Mouse (Mus musculus): ENCODE results near the gene Gm43064.
"Not testable (repeated sequence)": the region's sequence is repeated elsewhere in the genome, so short reads cannot be mapped to it uniquely, and the experiment has no call there.

Gene Gm43064

DNA sequence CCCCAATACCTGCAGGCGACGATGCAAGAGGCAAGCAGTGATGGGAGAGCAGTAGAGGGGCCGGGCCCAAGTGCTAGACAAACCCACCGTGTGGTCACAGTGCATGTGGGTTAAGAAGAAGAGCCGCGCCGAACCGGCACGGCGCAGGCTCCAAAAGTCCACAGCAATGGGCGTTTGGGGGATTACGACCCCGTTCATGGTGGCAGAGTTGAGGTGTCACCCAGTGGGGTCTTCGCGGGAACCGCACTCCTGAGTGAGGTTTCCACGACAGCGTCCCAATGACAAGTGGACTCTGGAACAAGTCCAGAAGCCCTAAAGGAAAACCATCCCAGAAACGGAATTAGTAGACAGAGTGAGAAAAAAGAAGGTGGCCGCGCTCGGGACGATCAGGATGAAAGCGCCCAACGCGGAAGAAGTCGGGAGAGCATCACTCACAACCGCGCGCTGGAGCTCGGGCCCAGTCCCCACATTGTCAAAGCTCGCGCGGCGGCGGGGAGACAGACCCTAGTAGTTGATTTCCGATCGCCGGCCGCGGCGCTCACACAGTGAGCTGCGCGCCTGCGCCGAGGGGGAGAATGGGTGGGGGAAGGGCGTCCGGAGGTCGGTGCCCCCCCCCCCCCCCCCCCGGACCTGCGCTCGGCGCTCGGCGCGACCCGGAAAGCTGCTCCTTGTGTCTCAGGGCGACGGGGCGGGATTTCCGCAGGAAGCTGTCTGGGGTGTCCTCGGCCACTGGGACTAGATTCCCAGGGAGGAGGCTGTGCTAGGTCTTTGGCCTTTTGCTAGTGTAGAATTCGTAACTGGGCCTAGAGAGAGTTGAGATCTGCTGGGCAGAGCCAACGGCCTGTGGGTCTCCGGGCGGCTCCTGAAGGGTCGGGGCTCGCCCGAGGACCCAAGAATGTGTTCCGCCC, at the start of gene Gm43064, which contains the start of the genes Dclre1b and Ap4b1:
Gene Gm43064, plus strand, starts transcription at position 683 of the 908 bp plus-strand sequence.
Gene Dclre1b, minus strand, starts transcription at position 554 of the 908 bp plus-strand sequence.
Gene Ap4b1, plus strand, starts transcription at position 630 of the 908 bp plus-strand sequence.
- peak; percentile 80 for DNase-seq (ENCODE audit: low read depth, low spot score)

- DNase-seq (ENCODE audit: low read depth, low spot score) = no peak
These were observed 42.6 kb upstream of the Gm43064 start for GRCm38 (mm10) chr3:103766789-103767188.

- DNase-seq (ENCODE audit: low read depth, low spot score) = no peak
These were observed 37.7 kb upstream of the Gm43064 start for GRCm38 (mm10) chr3:103771531-103772130.

DNA sequence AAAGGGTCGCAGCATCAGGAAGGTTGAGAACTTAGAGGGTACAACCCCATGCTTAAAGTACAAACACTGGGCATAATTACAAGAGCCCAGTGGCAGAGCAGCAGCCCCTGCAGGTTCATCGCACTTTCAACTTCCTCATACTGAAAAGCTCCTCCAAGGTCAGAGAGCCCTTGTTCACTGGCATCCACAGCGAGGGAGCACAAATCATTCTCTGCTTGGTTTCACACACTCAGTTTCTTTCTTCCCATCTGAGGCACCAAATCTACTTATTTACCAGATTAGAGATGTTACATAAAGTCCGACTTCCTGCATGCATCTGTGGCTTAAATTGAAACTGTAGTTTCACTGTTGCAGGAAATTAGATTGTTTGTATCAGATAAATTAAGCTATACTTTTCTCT, 36.5 kb upstream of the Gm43064 start:
- DNase-seq (ENCODE audit: low read depth, low spot score) = no peak

GRCm38 (mm10) chr3:103773508-103773907, 35.9 kb upstream of the Gm43064 start:
- no peak for DNase-seq (ENCODE audit: low read depth, low spot score)

DNA sequence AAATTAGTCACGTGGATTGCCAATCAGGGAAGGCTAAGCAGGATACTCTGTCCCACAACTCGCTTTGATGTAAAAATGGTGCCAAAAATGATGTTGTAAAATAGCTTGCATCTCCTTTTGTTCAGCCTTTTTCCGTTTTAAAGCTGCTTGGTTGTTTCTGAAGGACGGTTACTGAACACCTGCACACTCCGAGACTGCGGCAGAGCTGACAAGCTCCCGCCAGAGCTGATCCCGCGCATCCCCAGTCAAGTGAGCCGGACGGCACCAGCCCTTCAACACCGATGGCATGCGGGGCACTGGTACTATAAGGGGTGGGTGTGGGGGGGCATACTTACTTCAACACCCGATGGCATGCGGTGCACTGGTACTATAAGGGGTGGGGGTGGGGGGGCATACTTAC, 35.4 kb upstream of the Gm43064 start:
- no peak for DNase-seq (ENCODE audit: low read depth, low spot score)

DNA sequence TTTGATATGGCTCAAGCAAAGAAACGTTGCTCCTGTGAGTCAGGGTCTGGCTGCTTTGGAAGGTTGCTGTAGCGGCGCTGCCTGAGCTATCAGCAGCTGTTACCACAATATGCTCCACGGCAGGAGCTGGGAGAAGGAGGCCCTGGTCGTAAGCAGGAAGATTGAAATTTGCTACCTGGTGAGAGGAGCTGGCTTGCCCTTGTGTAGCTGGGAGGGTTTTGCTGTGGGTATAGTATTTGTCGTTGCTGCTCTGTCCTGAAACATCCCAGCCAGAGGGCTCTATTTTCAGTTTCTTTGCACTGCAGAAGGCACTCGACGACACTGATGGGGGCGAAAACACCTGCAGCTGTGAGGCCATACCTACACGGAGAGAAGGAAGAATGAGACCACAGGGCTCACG, 31.4 kb upstream of the Gm43064 start:
- DNase-seq (ENCODE audit: low read depth, low spot score) = no peak

GRCm38 (mm10) chr3:103778660-103779059, 30.7 kb upstream of the Gm43064 start:
- no peak for DNase-seq (ENCODE audit: low read depth, low spot score)

- no peak for DNase-seq (ENCODE audit: low read depth, low spot score)
These were observed 30.2 kb upstream of the Gm43064 start for GRCm38 (mm10) chr3:103779183-103779582.

DNA sequence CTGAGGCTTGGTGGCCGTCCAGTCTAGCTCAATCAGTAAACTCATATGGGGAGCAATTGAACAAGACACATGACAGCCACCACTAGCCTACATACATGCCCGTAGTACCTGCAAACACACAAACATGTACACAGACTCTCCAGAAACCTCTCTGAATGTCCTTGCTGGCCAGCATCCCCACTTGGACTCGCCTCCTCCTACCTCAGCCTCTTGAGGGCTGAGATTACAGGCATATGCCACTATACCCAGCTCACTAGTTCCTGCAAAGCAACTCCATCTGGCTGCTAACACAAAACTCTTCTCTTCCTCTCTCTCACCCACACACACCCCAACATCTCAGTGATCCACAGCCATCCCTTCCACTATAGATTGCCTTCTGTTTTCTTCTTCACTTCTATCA, 29.1 kb upstream of the Gm43064 start:
- no peak for DNase-seq (ENCODE audit: low read depth, low spot score)

GRCm38 (mm10) chr3:103780777-103781176, 28.6 kb upstream of the Gm43064 start:
- DNase-seq (ENCODE audit: low read depth, low spot score) = no peak

- no peak for DNase-seq (ENCODE audit: low read depth, low spot score)
These were observed 26.3 kb upstream of the Gm43064 start for GRCm38 (mm10) chr3:103782844-103783609.

- DNase-seq (ENCODE audit: low read depth, low spot score) = no peak
These were observed 22.1 kb upstream of the Gm43064 start for GRCm38 (mm10) chr3:103787225-103787624.

GRCm38 (mm10) chr3:103789096-103789495, 20.3 kb upstream of the Gm43064 start:
- DNase-seq (ENCODE audit: low read depth, low spot score) = no peak

- no peak for DNase-seq (ENCODE audit: low read depth, low spot score)
These were observed 19.5 kb upstream of the Gm43064 start for GRCm38 (mm10) chr3:103789891-103790345.

GRCm38 (mm10) chr3:103790346-103791145, 18.8 kb upstream of the Gm43064 start:
- DNase-seq (ENCODE audit: low read depth, low spot score) = no peak

DNA sequence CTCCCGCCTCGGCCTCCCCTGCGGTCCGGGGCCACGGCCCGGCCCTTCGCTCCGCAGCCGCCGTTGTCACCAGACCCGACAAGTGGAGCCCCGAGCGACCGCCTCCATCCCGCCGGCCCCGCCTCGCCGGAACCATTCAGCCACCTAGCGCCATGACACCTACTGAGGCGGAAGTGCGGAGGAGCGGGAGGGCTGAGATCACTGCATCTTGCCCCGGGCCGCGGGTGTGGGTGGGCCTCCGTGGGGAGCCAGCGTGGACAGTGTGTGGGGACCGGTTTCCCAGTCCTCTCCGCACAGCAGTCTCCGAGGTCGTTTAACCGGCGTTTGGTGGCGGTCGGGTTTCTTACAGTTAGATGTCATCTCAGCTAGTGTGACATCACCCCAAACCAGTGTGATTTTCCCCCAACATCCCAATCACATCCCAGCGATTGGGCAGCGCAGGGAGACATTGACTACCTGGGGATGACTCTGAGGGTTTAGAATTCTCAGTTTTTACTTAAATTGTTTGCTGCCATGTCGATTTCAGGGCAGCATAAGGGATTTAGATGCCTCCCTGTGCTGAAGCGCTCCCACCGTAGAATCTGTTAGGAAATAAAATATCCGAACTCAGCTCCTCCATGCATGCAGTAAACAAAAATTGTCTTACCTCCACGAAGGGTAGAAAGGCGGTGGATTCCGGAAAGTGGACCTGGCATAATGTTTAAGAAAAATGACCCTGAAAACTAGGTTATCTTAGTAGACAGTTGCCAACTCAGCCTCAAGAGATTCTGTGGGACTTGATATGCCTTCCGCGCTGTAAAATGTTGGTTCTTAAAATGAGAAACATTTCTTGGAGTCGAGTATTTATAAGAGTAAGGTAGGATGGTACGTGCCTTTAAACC, 17.9 kb upstream of the Gm43064 start, which contains the start of gene Hipk1:
Gene Hipk1, minus strand, starts transcription at position 334 of the 881 bp plus-strand sequence.
- DNase-seq (ENCODE audit: low read depth, low spot score) = peak; percentile 79

GRCm38 (mm10) chr3:103792111-103792406, 17.3 kb upstream of the Gm43064 start:
- DNase-seq (ENCODE audit: low read depth, low spot score) = not testable (repeated sequence)

DNA sequence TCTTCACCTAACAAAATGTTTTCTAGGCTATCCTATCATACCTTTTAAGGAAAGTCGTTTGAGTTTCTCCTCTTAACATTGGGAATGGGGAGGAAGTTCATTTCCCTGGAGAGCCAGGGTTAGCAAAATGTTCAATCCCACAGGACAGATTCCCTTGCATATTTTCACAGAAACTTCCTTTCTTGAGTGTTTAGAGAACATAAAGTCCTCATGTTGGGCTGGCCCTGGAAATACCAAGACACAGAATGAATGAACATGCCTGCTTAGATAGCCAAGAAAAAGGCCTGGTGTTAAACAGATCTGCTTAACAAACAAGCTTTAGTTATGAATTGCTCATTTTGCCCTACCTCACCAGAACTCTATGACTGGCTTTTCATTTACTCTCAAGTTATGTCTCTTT, 16.8 kb upstream of the Gm43064 start:
- no peak for DNase-seq (ENCODE audit: low read depth, low spot score)

- no peak for DNase-seq (ENCODE audit: low read depth, low spot score)
These were observed 13.0 kb upstream of the Gm43064 start for GRCm38 (mm10) chr3:103796389-103796788.

All from WW6 (cell line).